In the genomic region with DNA sequence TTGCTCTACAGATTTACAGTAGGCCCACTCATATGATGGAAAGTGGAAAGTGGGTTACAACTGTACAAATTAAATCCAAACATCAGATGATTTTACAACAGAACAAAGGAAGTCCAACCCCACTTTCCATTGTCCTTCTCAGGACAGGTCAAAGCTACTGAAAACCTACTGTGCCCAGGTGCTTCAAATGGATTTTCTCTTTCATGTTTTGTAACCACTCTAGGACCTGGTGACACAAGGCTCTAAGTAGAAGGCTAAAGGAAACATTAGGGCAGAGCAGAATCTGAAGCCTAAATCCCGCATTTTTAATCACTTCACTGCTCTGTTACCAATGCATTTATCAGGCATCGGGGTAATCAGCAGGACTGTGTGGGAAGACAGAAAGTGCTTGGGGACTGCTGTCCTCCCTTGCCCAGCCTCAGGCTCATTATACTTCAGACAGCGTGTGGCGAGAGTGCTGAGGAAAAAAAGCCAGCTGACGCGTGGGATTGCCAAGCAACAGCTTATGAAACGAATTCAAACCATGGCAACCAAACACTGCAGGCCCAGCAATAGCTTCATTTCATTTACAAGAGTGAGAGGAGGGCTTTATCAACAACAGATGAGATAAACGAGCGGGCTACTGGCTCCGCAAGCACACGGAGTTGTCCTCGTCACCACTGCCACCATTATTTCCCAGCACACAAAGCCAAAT, we compare ENCODE assay signal across 9 mouse cellular contexts. TPM values are rescaled to one million over a fixed set of nuclear protein-coding genes. Genes with fewer than 3 reads are reported as not detected.
DNase-seq lines count a peak whose midpoint lies in the region; ATAC-seq and TF ChIP-seq lines count a peak whose summit lies in the region.
"Had no signal": no experiment of that assay in that cellular context is flagged by ENCODE, and none has a peak within 500 bp of the region (broad histone marks: within the 10 kb centered on the region; RNA-seq: fewer than 3 reads in every experiment).

No protein-coding gene starts in this region.

- no peak overlapping the region for H3K27ac ChIP-seq in intestine, embryonic 16.5 days (ENCODE audit: low read length)
- H3K27ac ChIP-seq in intestine, postnatal 0 days (ENCODE audit: low read depth, low read length), result no peak overlapping the region
- H3K27ac ChIP-seq in hindbrain, postnatal 0 days, result 0 out of 2 replicates have a peak overlapping the region, but pooled peaks have one; percentile 34
- peak overlapping the region; percentile 29; the same call in 1 of the 2 replicates for H3K27ac ChIP-seq in lung, embryonic 16.5 days (ENCODE audit: low read length)
- H3K27ac ChIP-seq in kidney, embryonic 16.5 days (ENCODE audit: low read length), result no peak overlapping the region
- H3K27ac ChIP-seq: liver, embryonic 15.5 days had no signal

- H3K36me3 ChIP-seq in intestine, embryonic 16.5 days (ENCODE audit: control insufficient read depth, insufficient read depth, low read length), result no peaks in the 10 kb centered on the region
- no peaks in the 10 kb centered on the region for H3K36me3 ChIP-seq in intestine, postnatal 0 days (ENCODE audit: control insufficient read depth, insufficient read depth)
- no peaks in the 10 kb centered on the region for H3K36me3 ChIP-seq in hindbrain, postnatal 0 days (ENCODE audit: insufficient read depth, low read length)
- H3K36me3 ChIP-seq in lung, embryonic 16.5 days (ENCODE audit: control insufficient read depth, insufficient read depth, low read length), result no peaks in the 10 kb centered on the region
- H3K36me3 ChIP-seq in kidney, embryonic 16.5 days (ENCODE audit: insufficient read depth, low read length), result no peaks in the 10 kb centered on the region
- H3K36me3 ChIP-seq: liver, embryonic 15.5 days had no signal

- no peaks in the 10 kb centered on the region; the same call in 1 of the 2 replicates for H3K4me1 ChIP-seq in intestine, embryonic 16.5 days (ENCODE audit: control insufficient read depth, insufficient read depth, low read length)
- H3K4me1 ChIP-seq in intestine, postnatal 0 days (replicated peaks; ENCODE audit: control insufficient read depth, insufficient read depth, low read length), result no peaks in the 10 kb centered on the region
- no peaks in the 10 kb centered on the region for H3K4me1 ChIP-seq in hindbrain, postnatal 0 days (ENCODE audit: insufficient read depth, low read length)
- H3K4me1 ChIP-seq in lung, embryonic 16.5 days (replicated peaks; ENCODE audit: control insufficient read depth, insufficient read depth, low read length), result no peaks in the 10 kb centered on the region
- no peaks in the 10 kb centered on the region for H3K4me1 ChIP-seq in kidney, embryonic 16.5 days (ENCODE audit: insufficient read depth, low read length)
- H3K4me1 ChIP-seq: liver, embryonic 15.5 days had no signal

- 0 out of 2 replicates have a peak, but pooled peaks have one; percentile 29 for ATAC-seq in intestine, embryonic 16.5 days
- no peak for ATAC-seq in intestine, postnatal 0 days
- ATAC-seq in hindbrain, postnatal 0 days, result peak; percentile 88
- ATAC-seq in lung, embryonic 16.5 days (ENCODE audit: low read depth), result peak; percentile 72
- no peak for ATAC-seq in kidney, embryonic 16.5 days (ENCODE audit: low FRiP score, low TSS enrichment)

- peak; percentile 16 to 21 for DNase-seq in gastrocnemius, postnatal 4 days (ENCODE audit: low spot score in 2 of 2)
- peak; percentile 82 for DNase-seq in hindbrain, postnatal 0 days (ENCODE audit: low spot score)
- peak; percentile 58 for DNase-seq in right cerebral cortex, postnatal 14 days
- no peak for DNase-seq in liver

- H3K4me3 ChIP-seq in intestine, embryonic 16.5 days (ENCODE audit: low read length), result no peak overlapping the region
- no peak overlapping the region for H3K4me3 ChIP-seq in intestine, postnatal 0 days (ENCODE audit: low read depth, low read length)
- H3K4me3 ChIP-seq in hindbrain, postnatal 0 days (ENCODE audit: low read length), result no peak overlapping the region
- no peak overlapping the region for H3K4me3 ChIP-seq in lung, embryonic 16.5 days (ENCODE audit: low read length)
- H3K4me3 ChIP-seq in kidney, embryonic 16.5 days (ENCODE audit: low read length), result no peak overlapping the region
- H3K4me3 ChIP-seq: liver, embryonic 15.5 days had no signal

- no peaks in the 10 kb centered on the region for H3K9me3 ChIP-seq in intestine, embryonic 16.5 days (ENCODE audit: control insufficient read depth, low read length)
- H3K9me3 ChIP-seq in intestine, postnatal 0 days (ENCODE audit: control insufficient read depth), result no peaks in the 10 kb centered on the region
- H3K9me3 ChIP-seq in hindbrain, postnatal 0 days (ENCODE audit: low read length), result no peaks in the 10 kb centered on the region
- no peaks in the 10 kb centered on the region for H3K9me3 ChIP-seq in lung, embryonic 16.5 days (ENCODE audit: control insufficient read depth, low read length)
- no peaks in the 10 kb centered on the region for H3K9me3 ChIP-seq in kidney, embryonic 16.5 days (ENCODE audit: low read length)
- H3K9me3 ChIP-seq: liver, embryonic 15.5 days had no signal

- H3K4me2 ChIP-seq in intestine, embryonic 16.5 days (ENCODE audit: low read depth, low read length), result no peak overlapping the region
- no peak overlapping the region for H3K4me2 ChIP-seq in intestine, postnatal 0 days (replicated peaks; ENCODE audit: low read depth)
- 0 out of 2 replicates have a peak overlapping the region, but pooled peaks have one; percentile 10 for H3K4me2 ChIP-seq in hindbrain, postnatal 0 days (ENCODE audit: low read depth, low read length)
- no peak overlapping the region for H3K4me2 ChIP-seq in lung, embryonic 16.5 days (ENCODE audit: low read depth, low read length)
- no peak overlapping the region for H3K4me2 ChIP-seq in kidney, embryonic 16.5 days (replicated peaks; ENCODE audit: low read depth, low read length)
- H3K4me2 ChIP-seq: liver, embryonic 15.5 days had no signal

- WGBS in intestine, embryonic 16.5 days, result 53% methylated on average over 12 of the region's 12 CpGs
- 55% methylated on average over 12 of the region's 12 CpGs for WGBS in intestine, postnatal 0 days
- 39% methylated on average over 12 of the region's 12 CpGs for WGBS in hindbrain, postnatal 0 days
- WGBS in lung, embryonic 16.5 days, result 41% methylated on average over 12 of the region's 12 CpGs
- 72% methylated on average over 12 of the region's 12 CpGs for WGBS in kidney, embryonic 16.5 days

- H3K9ac ChIP-seq in intestine, embryonic 16.5 days (ENCODE audit: low read depth, low read length), result no peak overlapping the region
- no peak overlapping the region for H3K9ac ChIP-seq in intestine, postnatal 0 days (ENCODE audit: low read depth, low read length)
- H3K9ac ChIP-seq in hindbrain, postnatal 0 days (replicated peaks; ENCODE audit: low read length), result no peak overlapping the region
- H3K9ac ChIP-seq in lung, embryonic 16.5 days (ENCODE audit: low read length), result no peak overlapping the region
- no peak overlapping the region for H3K9ac ChIP-seq in kidney, embryonic 16.5 days (replicated peaks; ENCODE audit: low read length)
- H3K9ac ChIP-seq: liver, embryonic 15.5 days had no signal

- no peaks in the 10 kb centered on the region for H3K27me3 ChIP-seq in intestine, embryonic 16.5 days (replicated peaks; ENCODE audit: control insufficient read depth, insufficient read depth, low read length)
- no peaks in the 10 kb centered on the region for H3K27me3 ChIP-seq in intestine, postnatal 0 days (replicated peaks; ENCODE audit: control insufficient read depth, insufficient read depth, low read length)
- no peaks in the 10 kb centered on the region for H3K27me3 ChIP-seq in hindbrain, postnatal 0 days (ENCODE audit: insufficient read depth, low read length)
- H3K27me3 ChIP-seq in lung, embryonic 16.5 days (ENCODE audit: control insufficient read depth, insufficient read depth, low read depth, low read length), result no peaks in the 10 kb centered on the region
- H3K27me3 ChIP-seq in kidney, embryonic 16.5 days (ENCODE audit: insufficient read depth, low read length), result no peaks in the 10 kb centered on the region
- H3K27me3 ChIP-seq: liver, embryonic 15.5 days had no signal

- no peak for TF ChIP-seq CTCF in intestine, postnatal 0 days (IDR thresholded peaks at IDR 0.05; ENCODE audit: low read depth)
- no peak for TF ChIP-seq CTCF in hindbrain, postnatal 0 days (IDR thresholded peaks at IDR 0.05; ENCODE audit: low read depth)

RNA-seq across cellular contexts. Expression of a gene that starts 40.7 kb away (rescaled TPM):
- polyA plus RNA-seq in intestine, embryonic 16.5 days (2015; fragmentation: Nextera tagmentation; extraction: Ambion mirVana), result 0.28 and 0.34 TPM in 2 replicates
- 0.20 and 0.34 TPM in 2 replicates for polyA plus RNA-seq in intestine, postnatal 0 days (2015; fragmentation: Nextera tagmentation; extraction: Ambion mirVana)
- 1 to 10 TPM; 1.5 to 1.6 TPM for total RNA-seq in gastrocnemius, postnatal 4 days (2021)
- total RNA-seq in hindbrain, postnatal 0 days (2014; rRNA removed), result 8.5 and 11.3 TPM in 2 replicates
- polyA plus RNA-seq in hindbrain, postnatal 0 days (2015; fragmentation: Nextera tagmentation; extraction: Ambion mirVana), result 2.0 and 2.2 TPM in 2 replicates
- polyA plus RNA-seq in lung, embryonic 16.5 days (2015; fragmentation: Nextera tagmentation; extraction: Ambion mirVana), result 0.55 and 0.64 TPM in 2 replicates
- 0.61 and 0.62 TPM in 2 replicates for polyA plus RNA-seq in kidney, embryonic 16.5 days (2015; fragmentation: Nextera tagmentation; extraction: Ambion mirVana)

Comparison
In these comparisons a context has a peak if more than half of its experiments do, and no peak if none do; other contexts are left out.
1. ATAC-seq: peak in intestine, embryonic 16.5 days (single experiment), hindbrain, postnatal 0 days (single experiment) and lung, embryonic 16.5 days (single experiment); none in intestine, postnatal 0 days (single experiment) and kidney, embryonic 16.5 days (single experiment).
2. H3K27ac ChIP-seq: peak in hindbrain, postnatal 0 days (single experiment) and lung, embryonic 16.5 days (single experiment); none in intestine, embryonic 16.5 days (single experiment), intestine, postnatal 0 days (single experiment) and kidney, embryonic 16.5 days (single experiment).